Mouse (Mus musculus) gonadal fat pad, adult 2 months (tissue): ENCODE measurements around the gene Celsr1. TPM values are rescaled to one million over a fixed set of nuclear protein-coding genes. Genes with fewer than 3 reads are reported as not detected.
A peak's percentile ranks its signal among the peaks of the same experiment; 100 is the strongest.

Experiments used
- DNase-seq: peaks from one replicate; pipeline ENCODE4 v3.0.0-alpha.2; 2012; ENCODE audit warnings: low read depth
- polyA plus RNA-seq: library from polyadenylated mRNA; depleted of rRNA; stranded (reverse); fragments of >200 nt; gene quantifications from 2 replicates; pipeline ENCODE4 v1.2.3, GENCODE M21; 2012

The Celsr1 gene
- polyA plus RNA-seq, 1 experiment: 6.4 TPM

GRCm38 (mm10) chr15:85961131-85961530 lies 72.4 kb downstream of the Celsr1 start:
- DNase-seq: no peak

- no peak for DNase-seq
These were observed 77.4 kb downstream of the Celsr1 start for GRCm38 (mm10) chr15:85956202-85956601.

GRCm38 (mm10) chr15:85953458-85953857 lies 80.1 kb downstream of the Celsr1 start:
- no peak for DNase-seq

GRCm38 (mm10) chr15:85949421-85950164 lies 84.0 kb downstream of the Celsr1 start:
- no peak for DNase-seq

GRCm38 (mm10) chr15:85947967-85948366 lies 85.6 kb downstream of the Celsr1 start:
- DNase-seq: no peak

GRCm38 (mm10) chr15:85947541-85947940 lies 86.0 kb downstream of the Celsr1 start:
- no peak for DNase-seq

GRCm38 (mm10) chr15:85935627-85936049 lies 97.9 kb downstream of the Celsr1 start:
- DNase-seq: peak; percentile 62

GRCm38 (mm10) chr15:85928161-85928560 lies 105.4 kb downstream of the Celsr1 start:
- DNase-seq: no peak

- DNase-seq: no peak
These were observed 111.7 kb downstream of the Celsr1 start for GRCm38 (mm10) chr15:85921855-85922254.

GRCm38 (mm10) chr15:85919892-85920248 lies 113.7 kb downstream of the Celsr1 start:
- DNase-seq: no peak

GRCm38 (mm10) chr15:85919191-85919891 lies 114.2 kb downstream of the Celsr1 start:
- DNase-seq: no peak

GRCm38 (mm10) chr15:85913605-85914004 lies 120.0 kb downstream of the Celsr1 start:
- DNase-seq: no peak

- DNase-seq: no peak
These were observed 123.6 kb downstream of the Celsr1 start for GRCm38 (mm10) chr15:85909931-85910330.

GRCm38 (mm10) chr15:85909492-85909829 lies 124.1 kb downstream of the Celsr1 start:
- no peak for DNase-seq

- DNase-seq: no peak
These were observed 124.7 kb downstream of the Celsr1 start for GRCm38 (mm10) chr15:85908660-85909491.

GRCm38 (mm10) chr15:85903826-85904225 lies 129.8 kb downstream of the Celsr1 start:
- DNase-seq: no peak

GRCm38 (mm10) chr15:85902505-85902904 lies 131.1 kb downstream of the Celsr1 start:
- no peak for DNase-seq

- no peak for DNase-seq
These were observed 132.8 kb downstream of the Celsr1 start for GRCm38 (mm10) chr15:85900801-85901200.

GRCm38 (mm10) chr15:85900318-85900717 lies 133.3 kb downstream of the Celsr1 start:
- no peak for DNase-seq

- DNase-seq: no peak
These were observed 134.2 kb downstream of the Celsr1 start for GRCm38 (mm10) chr15:85899396-85899795.

- DNase-seq: no peak
These were observed 136.5 kb downstream of the Celsr1 start for GRCm38 (mm10) chr15:85897113-85897512.

GRCm38 (mm10) chr15:85896284-85896683 lies 137.3 kb downstream of the Celsr1 start:
- DNase-seq: no peak
